Mouse (Mus musculus): Measurements from ENCODE around the gene Sys1. TPM values are rescaled to one million over a fixed set of nuclear protein-coding genes. Genes with fewer than 3 reads are reported as not detected.

Gene Sys1
- total and polyA plus RNA-seq, 2 experiments from 2014 or later = 39.1 to 71.8 TPM

- no peak overlapping the region for H3K27ac ChIP-seq (ENCODE audit: low read depth)
- peaks cover 5% of the 10 kb centered on the region; the same call in 1 of the 2 replicates for H3K9me3 ChIP-seq (replicated peaks; ENCODE audit: control insufficient read depth, low read length)
- 12% methylated on average over 11 of the region's 11 CpGs for WGBS
- H3K4me1 ChIP-seq (ENCODE audit: control insufficient read depth, insufficient read depth) = no peaks in the 10 kb centered on the region
- no peak overlapping the region for H3K9ac ChIP-seq (replicated peaks; ENCODE audit: low read depth, low read length)
- DNase-seq (ENCODE audit: low spot score) (no peak), ATAC-seq (ENCODE audit: insufficient read depth, low read depth) (no peak)
- no peak overlapping the region for H3K4me2 ChIP-seq (ENCODE audit: low read depth, low read length)
- no peak overlapping the region for H3K4me3 ChIP-seq (ENCODE audit: low read depth, low read length)
- H3K36me3 ChIP-seq (replicated peaks; ENCODE audit: control insufficient read depth, insufficient read depth, low read length) = no peaks in the 10 kb centered on the region
- H3K27me3 ChIP-seq (ENCODE audit: control insufficient read depth, insufficient read depth, low read length) = peaks cover 10% of the 10 kb centered on the region; the same call in 1 of the 2 replicates
- TF ChIP-seq EP300 (IDR thresholded peaks at IDR 0.05; ENCODE audit: low read depth) (no peak), CTCF (IDR thresholded peaks at IDR 0.05; ENCODE audit: low read depth) (no peak)
Observed at GRCm38 (mm10) chr2:164521841-164522240, 65.1 kb downstream of the Sys1 start.

DNA sequence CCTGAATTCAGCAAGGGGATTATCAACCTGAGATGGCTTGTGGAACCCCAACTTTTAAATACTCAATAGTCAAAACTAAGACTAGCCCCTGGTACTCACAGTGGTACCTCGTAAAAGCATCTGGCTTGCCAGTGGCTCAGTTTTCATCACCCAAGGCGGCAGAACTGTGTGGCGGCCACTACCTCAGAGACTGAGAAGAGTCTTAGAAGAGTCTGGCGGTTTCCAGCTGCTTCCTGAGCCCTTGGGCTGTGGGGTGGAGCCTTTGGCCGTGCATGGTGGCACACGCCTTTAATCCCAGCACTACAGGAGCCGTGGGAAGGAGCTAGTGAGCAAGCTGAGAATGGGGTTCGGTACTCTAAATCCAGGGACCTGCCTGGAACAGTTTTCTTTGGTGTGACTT, 65.5 kb downstream of the Sys1 start:
- Histone ChIP-seq H3K4me2 (ENCODE audit: low read depth, low read length) (no peak overlapping the region), H3K9ac (replicated peaks; ENCODE audit: low read depth, low read length) (no peak overlapping the region), H3K9me3 (replicated peaks; ENCODE audit: control insufficient read depth, low read length) (peaks cover 5% of the 10 kb centered on the region; the same call in 1 of the 2 replicates), H3K4me1 (ENCODE audit: control insufficient read depth, insufficient read depth) (no peaks in the 10 kb centered on the region), H3K27ac (ENCODE audit: low read depth) (no peak overlapping the region), H3K4me3 (ENCODE audit: low read depth, low read length) (no peak overlapping the region), H3K27me3 (ENCODE audit: control insufficient read depth, insufficient read depth, low read length) (peaks cover 10% of the 10 kb centered on the region; the same call in 1 of the 2 replicates), H3K36me3 (replicated peaks; ENCODE audit: control insufficient read depth, insufficient read depth, low read length) (no peaks in the 10 kb centered on the region)
- ATAC-seq (ENCODE audit: insufficient read depth, low read depth) (no peak), DNase-seq (ENCODE audit: low spot score) (no peak)
- TF ChIP-seq CTCF (IDR thresholded peaks at IDR 0.05; ENCODE audit: low read depth) (no peak), EP300 (IDR thresholded peaks at IDR 0.05; ENCODE audit: low read depth) (no peak)
- 20% methylated on average over 8 of the region's 8 CpGs for WGBS

DNA sequence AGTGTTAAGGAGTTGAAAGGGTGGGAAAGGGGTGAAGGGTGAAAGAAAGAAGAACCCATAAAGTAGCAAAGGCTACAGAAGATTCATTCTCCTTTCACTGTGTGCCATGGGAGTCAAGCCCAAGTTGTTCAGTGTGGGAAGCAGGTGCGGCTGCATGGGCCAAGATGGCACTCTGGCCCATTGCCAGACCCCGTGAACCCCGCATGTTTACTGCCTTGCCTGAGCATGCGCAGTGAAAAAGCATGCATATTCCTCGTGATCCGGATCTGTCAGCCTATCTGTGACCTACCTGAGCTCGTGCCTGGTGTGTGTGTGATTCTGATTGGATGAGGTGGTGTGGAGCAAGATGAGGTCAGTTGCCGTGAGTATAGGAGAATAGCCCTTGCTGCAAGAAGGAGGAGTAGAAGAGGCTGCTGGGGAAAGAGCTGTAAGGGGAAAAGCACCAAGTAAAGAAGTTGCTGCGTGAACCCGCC, 66.6 kb downstream of the Sys1 start:
- peaks cover 5% of the 10 kb centered on the region; the same call in 1 of the 2 replicates for H3K9me3 ChIP-seq (replicated peaks; ENCODE audit: control insufficient read depth, low read length)
- no peak for DNase-seq (ENCODE audit: low spot score)
- no peak overlapping the region for H3K4me3 ChIP-seq (ENCODE audit: low read depth, low read length)
- peaks cover 10% of the 10 kb centered on the region; the same call in 1 of the 2 replicates for H3K27me3 ChIP-seq (ENCODE audit: control insufficient read depth, insufficient read depth, low read length)
- H3K4me2 ChIP-seq (ENCODE audit: low read depth, low read length) = no peak overlapping the region
- H3K27ac ChIP-seq (ENCODE audit: low read depth) = no peak overlapping the region
- no peak for TF ChIP-seq CTCF (IDR thresholded peaks at IDR 0.05; ENCODE audit: low read depth)
- WGBS = 74% methylated on average over 10 of the region's 10 CpGs
- ATAC-seq (ENCODE audit: insufficient read depth, low read depth) = no peak
- no peaks in the 10 kb centered on the region for H3K36me3 ChIP-seq (replicated peaks; ENCODE audit: control insufficient read depth, insufficient read depth, low read length)
- no peaks in the 10 kb centered on the region for H3K4me1 ChIP-seq (ENCODE audit: control insufficient read depth, insufficient read depth)
- no peak overlapping the region for H3K9ac ChIP-seq (replicated peaks; ENCODE audit: low read depth, low read length)

DNA sequence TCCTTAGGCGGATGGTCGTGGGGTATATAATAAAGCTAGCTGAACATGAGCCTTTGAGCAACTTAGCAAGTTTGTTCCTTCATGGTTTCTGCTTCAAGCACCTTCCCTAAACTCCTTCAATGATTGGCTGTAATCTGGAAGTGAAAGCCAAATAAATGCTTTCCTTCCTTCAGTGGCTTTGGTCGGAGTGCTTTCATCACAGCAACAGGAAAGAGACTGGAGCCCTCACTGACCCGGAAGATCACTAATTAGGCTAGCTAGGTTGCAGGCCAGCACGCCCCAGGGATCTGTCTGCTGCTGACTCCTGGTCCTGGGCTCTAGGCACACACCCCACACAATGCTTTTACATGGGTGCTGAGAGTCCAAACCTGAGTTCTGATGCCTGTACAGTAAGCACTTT, 71.8 kb downstream of the Sys1 start:
- no peak for ATAC-seq (ENCODE audit: insufficient read depth, low read depth)
- H3K36me3 ChIP-seq (replicated peaks; ENCODE audit: control insufficient read depth, insufficient read depth, low read length) = no peaks in the 10 kb centered on the region
- 59% methylated on average over 5 of the region's 5 CpGs for WGBS

More for the DNA sequence above, 71.8 kb downstream of the Sys1 start:
- Histone ChIP-seq H3K9me3 (replicated peaks; ENCODE audit: control insufficient read depth, low read length) (peaks cover 5% of the 10 kb centered on the region; the same call in 1 of the 2 replicates), H3K4me3 (ENCODE audit: low read depth, low read length) (no peak overlapping the region), H3K4me2 (ENCODE audit: low read depth, low read length) (no peak overlapping the region), H3K27ac (ENCODE audit: low read depth) (no peak overlapping the region), H3K9ac (replicated peaks; ENCODE audit: low read depth, low read length) (no peak overlapping the region), H3K27me3 (ENCODE audit: control insufficient read depth, insufficient read depth, low read length) (peaks cover 2% of the 10 kb centered on the region; the same call in 1 of the 2 replicates), H3K4me1 (ENCODE audit: control insufficient read depth, insufficient read depth) (no peaks in the 10 kb centered on the region)
- TF ChIP-seq EP300 (IDR thresholded peaks at IDR 0.05; ENCODE audit: low read depth) (no peak), CTCF (IDR thresholded peaks at IDR 0.05; ENCODE audit: low read depth) (no peak)
- no peak for DNase-seq (ENCODE audit: low spot score)

Other genes starting within 250 kb of the Sys1 start
- not detected in 2 replicates for gene Wfdc15b, start 235.3 kb upstream of the Sys1 start, total RNA-seq (2014; rRNA removed; ENCODE audit: low replicate concordance)
- gene Wfdc15b, start 235.3 kb upstream of the Sys1 start, polyA plus RNA-seq (2015; fragmentation: Nextera tagmentation; extraction: Ambion mirVana) = not detected in 2 replicates
- not detected in 2 replicates for gene Svs2, start 218.5 kb upstream of the Sys1 start, total RNA-seq (2014; rRNA removed; ENCODE audit: low replicate concordance)
- gene Svs2, start 218.5 kb upstream of the Sys1 start, polyA plus RNA-seq (2015; fragmentation: Nextera tagmentation; extraction: Ambion mirVana) = not detected in 2 replicates
- not detected in 2 replicates for gene Svs3b, start 200.3 kb upstream of the Sys1 start, total RNA-seq (2014; rRNA removed; ENCODE audit: low replicate concordance)
- not detected in 2 replicates for gene Svs3b, start 200.3 kb upstream of the Sys1 start, polyA plus RNA-seq (2015; fragmentation: Nextera tagmentation; extraction: Ambion mirVana)
- not detected in 2 replicates for gene Svs4, start 178.5 kb upstream of the Sys1 start, total RNA-seq (2014; rRNA removed; ENCODE audit: low replicate concordance)
- gene Svs4, start 178.5 kb upstream of the Sys1 start, polyA plus RNA-seq (2015; fragmentation: Nextera tagmentation; extraction: Ambion mirVana) = not detected in 2 replicates
- gene Svs3a, start 167.7 kb upstream of the Sys1 start, total RNA-seq (2014; rRNA removed; ENCODE audit: low replicate concordance) = not detected in 2 replicates
- gene Svs3a, start 167.7 kb upstream of the Sys1 start, polyA plus RNA-seq (2015; fragmentation: Nextera tagmentation; extraction: Ambion mirVana) = not detected in 2 replicates
- not detected in 2 replicates for gene Svs6, start 140.2 kb upstream of the Sys1 start, total RNA-seq (2014; rRNA removed; ENCODE audit: low replicate concordance)
- not detected in 2 replicates for gene Svs6, start 140.2 kb upstream of the Sys1 start, polyA plus RNA-seq (2015; fragmentation: Nextera tagmentation; extraction: Ambion mirVana)
- gene Svs5, start 124.2 kb upstream of the Sys1 start, total RNA-seq (2014; rRNA removed; ENCODE audit: low replicate concordance) = not detected in 2 replicates
- gene Svs5, start 124.2 kb upstream of the Sys1 start, polyA plus RNA-seq (2015; fragmentation: Nextera tagmentation; extraction: Ambion mirVana) = not detected in 2 replicates
- not detected in 2 replicates for gene Slpi, start 67.9 kb upstream of the Sys1 start, total RNA-seq (2014; rRNA removed; ENCODE audit: low replicate concordance)
- gene Slpi, start 67.9 kb upstream of the Sys1 start, polyA plus RNA-seq (2015; fragmentation: Nextera tagmentation; extraction: Ambion mirVana) = 2.0 and 3.7 TPM in 2 replicates
- gene Rbpjl, start 53.8 kb upstream of the Sys1 start, total RNA-seq (2014; rRNA removed; ENCODE audit: low replicate concordance) = not detected in 2 replicates
- 0.04 and 0.05 TPM in 2 replicates for gene Rbpjl, start 53.8 kb upstream of the Sys1 start, polyA plus RNA-seq (2015; fragmentation: Nextera tagmentation; extraction: Ambion mirVana)
- gene Matn4, start 51.8 kb upstream of the Sys1 start, total RNA-seq (2014; rRNA removed; ENCODE audit: low replicate concordance) = 1.7 and 3.3 TPM in 2 replicates
- 1.1 and 1.5 TPM in 2 replicates for gene Matn4, start 51.8 kb upstream of the Sys1 start, polyA plus RNA-seq (2015; fragmentation: Nextera tagmentation; extraction: Ambion mirVana)
- gene Sdc4, start 13.1 kb upstream of the Sys1 start, total RNA-seq (2014; rRNA removed; ENCODE audit: low replicate concordance) = 42.2 and 46.5 TPM in 2 replicates
- gene Sdc4, start 13.1 kb upstream of the Sys1 start, polyA plus RNA-seq (2015; fragmentation: Nextera tagmentation; extraction: Ambion mirVana) = 30.4 and 30.7 TPM in 2 replicates
- gene Gm20458, start 4.0 kb downstream of the Sys1 start, total RNA-seq (2014; rRNA removed; ENCODE audit: low replicate concordance) = 6.7 and 34.3 TPM in 2 replicates
- gene Gm20458, start 4.0 kb downstream of the Sys1 start, polyA plus RNA-seq (2015; fragmentation: Nextera tagmentation; extraction: Ambion mirVana) = 15.4 and 15.5 TPM in 2 replicates
- not detected in 2 replicates for gene Trp53tg5, start 16.8 kb downstream of the Sys1 start, total RNA-seq (2014; rRNA removed; ENCODE audit: low replicate concordance)
- gene Trp53tg5, start 16.8 kb downstream of the Sys1 start, polyA plus RNA-seq (2015; fragmentation: Nextera tagmentation; extraction: Ambion mirVana) = not detected in 2 replicates
- 22.3 and 26.6 TPM in 2 replicates for gene Dbndd2, start 29.1 kb downstream of the Sys1 start, total RNA-seq (2014; rRNA removed; ENCODE audit: low replicate concordance)
- gene Dbndd2, start 29.1 kb downstream of the Sys1 start, polyA plus RNA-seq (2015; fragmentation: Nextera tagmentation; extraction: Ambion mirVana) = 16.8 and 16.9 TPM in 2 replicates
- gene Pigt, start 40.6 kb downstream of the Sys1 start, total RNA-seq (2014; rRNA removed; ENCODE audit: low replicate concordance) = 45.0 and 51.0 TPM in 2 replicates
- gene Pigt, start 40.6 kb downstream of the Sys1 start, polyA plus RNA-seq (2015; fragmentation: Nextera tagmentation; extraction: Ambion mirVana) = 30.9 and 32.0 TPM in 2 replicates
- 2.9 and 8.5 TPM in 2 replicates for gene Wfdc2, start 105.4 kb downstream of the Sys1 start, total RNA-seq (2014; rRNA removed; ENCODE audit: low replicate concordance)
- 0.74 and 23.0 TPM in 2 replicates for gene Wfdc2, start 105.4 kb downstream of the Sys1 start, polyA plus RNA-seq (2015; fragmentation: Nextera tagmentation; extraction: Ambion mirVana)
- gene Spint3, start 116.5 kb downstream of the Sys1 start, total RNA-seq (2014; rRNA removed; ENCODE audit: low replicate concordance) = not detected in 2 replicates
- not detected in 2 replicates for gene Spint3, start 116.5 kb downstream of the Sys1 start, polyA plus RNA-seq (2015; fragmentation: Nextera tagmentation; extraction: Ambion mirVana)
- gene Wfdc6a, start 128.5 kb downstream of the Sys1 start, total RNA-seq (2014; rRNA removed; ENCODE audit: low replicate concordance) = not detected in 2 replicates
- 0.25 and 0.30 TPM in 2 replicates for gene Wfdc6a, start 128.5 kb downstream of the Sys1 start, polyA plus RNA-seq (2015; fragmentation: Nextera tagmentation; extraction: Ambion mirVana)
- not detected in 2 replicates for gene Eppin, start 136.6 kb downstream of the Sys1 start, total RNA-seq (2014; rRNA removed; ENCODE audit: low replicate concordance)
- not detected in 2 replicates for gene Eppin, start 136.6 kb downstream of the Sys1 start, polyA plus RNA-seq (2015; fragmentation: Nextera tagmentation; extraction: Ambion mirVana)
- gene Wfdc6b, start 156.6 kb downstream of the Sys1 start, total RNA-seq (2014; rRNA removed; ENCODE audit: low replicate concordance) = not detected in 2 replicates
- gene Wfdc6b, start 156.6 kb downstream of the Sys1 start, polyA plus RNA-seq (2015; fragmentation: Nextera tagmentation; extraction: Ambion mirVana) = not detected in 2 replicates
- not detected in 2 replicates for gene Wfdc8, start 156.7 kb downstream of the Sys1 start, total RNA-seq (2014; rRNA removed; ENCODE audit: low replicate concordance)
- gene Wfdc8, start 156.7 kb downstream of the Sys1 start, polyA plus RNA-seq (2015; fragmentation: Nextera tagmentation; extraction: Ambion mirVana) = not detected in 2 replicates
- not detected in 2 replicates for gene Wfdc16, start 181.8 kb downstream of the Sys1 start, total RNA-seq (2014; rRNA removed; ENCODE audit: low replicate concordance)
- not detected in 2 replicates for gene Wfdc16, start 181.8 kb downstream of the Sys1 start, polyA plus RNA-seq (2015; fragmentation: Nextera tagmentation; extraction: Ambion mirVana)
- not detected in 2 replicates for gene Wfdc10, start 199.1 kb downstream of the Sys1 start, total RNA-seq (2014; rRNA removed; ENCODE audit: low replicate concordance)
- gene Wfdc10, start 199.1 kb downstream of the Sys1 start, polyA plus RNA-seq (2015; fragmentation: Nextera tagmentation; extraction: Ambion mirVana) = not detected in 2 replicates
- not detected in 2 replicates for gene Wfdc9, start 199.6 kb downstream of the Sys1 start, total RNA-seq (2014; rRNA removed; ENCODE audit: low replicate concordance)
- not detected in 2 replicates for gene Wfdc9, start 199.6 kb downstream of the Sys1 start, polyA plus RNA-seq (2015; fragmentation: Nextera tagmentation; extraction: Ambion mirVana)
- not detected in 2 replicates for gene Wfdc11, start 217.1 kb downstream of the Sys1 start, total RNA-seq (2014; rRNA removed; ENCODE audit: low replicate concordance)
- gene Wfdc11, start 217.1 kb downstream of the Sys1 start, polyA plus RNA-seq (2015; fragmentation: Nextera tagmentation; extraction: Ambion mirVana) = not detected in 2 replicates
- gene Wfdc13, start 228.1 kb downstream of the Sys1 start, total RNA-seq (2014; rRNA removed; ENCODE audit: low replicate concordance) = not detected in 2 replicates
- gene Wfdc13, start 228.1 kb downstream of the Sys1 start, polyA plus RNA-seq (2015; fragmentation: Nextera tagmentation; extraction: Ambion mirVana) = not detected in 2 replicates
- not detected in 2 replicates for gene Spint4, start 241.5 kb downstream of the Sys1 start, total RNA-seq (2014; rRNA removed; ENCODE audit: low replicate concordance)
- gene Spint4, start 241.5 kb downstream of the Sys1 start, polyA plus RNA-seq (2015; fragmentation: Nextera tagmentation; extraction: Ambion mirVana) = not detected in 2 replicates